Mouse (Mus musculus) lung, adult 2 months (tissue): ENCODE measurements around the gene Brd3.

Experiments used
- CTCF ChIP-seq: fragments of 200-500 bp; IDR thresholded peaks from 2 replicates; pipeline ENCODE4 v1.5.1; 2011; ENCODE audit warnings: mild to moderate bottlenecking, low read length, control low read depth; ENCODE audit not compliant: insufficient read depth
- POLR2A ChIP-seq: fragments of 200-500 bp; IDR thresholded peaks from 2 replicates; pipeline ENCODE4 v1.6.1; 2011; ENCODE audit warnings: low read depth, mild to moderate bottlenecking, control low read depth, low read length, borderline replicate concordance; ENCODE audit errors: extremely low read depth

GRCm38 (mm10) chr2:27514639-27515328 is 7.3 kb upstream of the Brd3 start, which contains the start of gene Wdr5:
- TF ChIP-seq POLR2A: peak; percentile 53; the same call in 1 of the 2 replicates
- peak; percentile 25; the same call in 1 of the 2 replicates for TF ChIP-seq CTCF
